Mouse (Mus musculus): ENCODE results near the gene Tmbim1. TPM values are rescaled to one million over a fixed set of nuclear protein-coding genes. Genes with fewer than 3 reads are reported as not detected.
A peak's percentile ranks its signal among the peaks of the same experiment; 100 is the strongest.
"Not testable (repeated sequence)": the region's sequence is repeated elsewhere in the genome, so short reads cannot be mapped to it uniquely, and the experiment has no call there.

Tmbim1 gene
- 100 to 1,000 TPM in 4 of 26 experiments, 10 to 100 TPM in 22; 17.8 to 135 (median 35.5) TPM for total RNA-seq (2018; cell fraction: chromatin; rRNA removed)
- 10 to 100 TPM; 25.9 to 77.3 (median 42.7) TPM for total RNA-seq (2018; cell fraction: cytosol; rRNA removed)
- total RNA-seq (2018; cell fraction: nucleus; rRNA removed) = 100 to 1,000 TPM in 2 of 26 experiments, 10 to 100 TPM in 24; 22.2 to 128 (median 38.8) TPM
- 46.8 to 61.2 TPM (median 52.2 TPM) in 3 replicates for polyA plus RNA-seq (2018)

GRCm38 (mm10) chr1:74305522-74305921, at the start of gene Tmbim1:
Tmbim1 (minus strand) TSS chr1:74305622.
- H3K27ac ChIP-seq = peak within 1 kb of the TSS; percentile 74
- no peaks in the 10 kb centered on the region for H3K36me3 ChIP-seq (ENCODE audit: inconsistent target)
- WGBS (ENCODE audit: missing documents) = 92% methylated on average over 2 of the region's 2 CpGs
- peak within 1 kb of the TSS; percentile 60 for H3K4me3 ChIP-seq (ENCODE audit: inconsistent target)
- H3K79me2 ChIP-seq (ENCODE audit: inconsistent target) = peaks cover 32% of the 10 kb centered on the region

GRCm38 (mm10) chr1:74353453-74354229, 48.2 kb upstream of the Tmbim1 start:
- Histone ChIP-seq H3K27ac (no peak overlapping the region), H3K79me2 (ENCODE audit: inconsistent target) (no peaks in the 10 kb centered on the region), H3K36me3 (ENCODE audit: inconsistent target) (no peaks in the 10 kb centered on the region), H3K4me3 (ENCODE audit: inconsistent target) (no peak overlapping the region)
- WGBS (ENCODE audit: missing documents) = 96% methylated on average over 9 of the region's 9 CpGs

GRCm38 (mm10) chr1:74352532-74353096, 47.2 kb upstream of the Tmbim1 start:
- Histone ChIP-seq H3K4me3 (ENCODE audit: inconsistent target) (no peak overlapping the region), H3K36me3 (ENCODE audit: inconsistent target) (no peaks in the 10 kb centered on the region), H3K79me2 (ENCODE audit: inconsistent target) (no peaks in the 10 kb centered on the region), H3K27ac (no peak overlapping the region)
- 95% methylated on average over 5 of the region's 5 CpGs for WGBS (ENCODE audit: missing documents)

- H3K79me2 ChIP-seq (ENCODE audit: inconsistent target) = no peaks in the 10 kb centered on the region
- H3K4me3 ChIP-seq (ENCODE audit: inconsistent target) = no peak overlapping the region
- WGBS (ENCODE audit: missing documents) = 85% methylated on average over 10 of the region's 13 CpGs
- H3K27ac ChIP-seq = no peak overlapping the region
- H3K36me3 ChIP-seq (ENCODE audit: inconsistent target) = no peaks in the 10 kb centered on the region
These were observed 45.9 kb upstream of the Tmbim1 start for GRCm38 (mm10) chr1:74351185-74351769.

GRCm38 (mm10) chr1:74344163-74344916, 38.9 kb upstream of the Tmbim1 start:
- WGBS (ENCODE audit: missing documents) = 74% methylated on average over 11 of the region's 11 CpGs
- Histone ChIP-seq H3K27ac (no peak overlapping the region), H3K4me3 (ENCODE audit: inconsistent target) (no peak overlapping the region), H3K36me3 (ENCODE audit: inconsistent target) (no peaks in the 10 kb centered on the region), H3K79me2 (ENCODE audit: inconsistent target) (no peaks in the 10 kb centered on the region)

- no peak overlapping the region for H3K27ac ChIP-seq
- 87% methylated on average over 5 of the region's 5 CpGs for WGBS (ENCODE audit: missing documents)
- H3K4me3 ChIP-seq (ENCODE audit: inconsistent target) = no peak overlapping the region
- H3K79me2 ChIP-seq (ENCODE audit: inconsistent target) = no peaks in the 10 kb centered on the region
- H3K36me3 ChIP-seq (ENCODE audit: inconsistent target) = no peaks in the 10 kb centered on the region
These were observed 37.7 kb upstream of the Tmbim1 start for GRCm38 (mm10) chr1:74343161-74343560.

- WGBS (ENCODE audit: missing documents) = 100% methylated on average over 1 of the region's 1 CpGs
- Histone ChIP-seq H3K79me2 (ENCODE audit: inconsistent target) (no peaks in the 10 kb centered on the region), H3K36me3 (ENCODE audit: inconsistent target) (no peaks in the 10 kb centered on the region), H3K4me3 (ENCODE audit: inconsistent target) (no peak overlapping the region), H3K27ac (no peak overlapping the region)
These were observed 36.9 kb upstream of the Tmbim1 start for GRCm38 (mm10) chr1:74342308-74342707.

- Histone ChIP-seq H3K36me3 (ENCODE audit: inconsistent target) (no peaks in the 10 kb centered on the region), H3K27ac (no peak overlapping the region), H3K79me2 (ENCODE audit: inconsistent target) (no peaks in the 10 kb centered on the region), H3K4me3 (ENCODE audit: inconsistent target) (no peak overlapping the region)
- 82% methylated on average over 7 of the region's 7 CpGs for WGBS (ENCODE audit: missing documents)
These were observed 36.5 kb upstream of the Tmbim1 start for GRCm38 (mm10) chr1:74341898-74342297.

- 94% methylated on average over 4 of the region's 4 CpGs for WGBS (ENCODE audit: missing documents)
- not testable (repeated sequence) for H3K36me3 ChIP-seq (ENCODE audit: inconsistent target); H3K79me2 ChIP-seq (ENCODE audit: inconsistent target); H3K27ac ChIP-seq; H3K4me3 ChIP-seq (ENCODE audit: inconsistent target)
These were observed 35.6 kb upstream of the Tmbim1 start for GRCm38 (mm10) chr1:74340992-74341391.

- H3K4me3 ChIP-seq (ENCODE audit: inconsistent target) = no peak overlapping the region
- H3K79me2 ChIP-seq (ENCODE audit: inconsistent target) = no peaks in the 10 kb centered on the region
- H3K27ac ChIP-seq = no peak overlapping the region
- 88% methylated on average over 5 of the region's 6 CpGs for WGBS (ENCODE audit: missing documents)
- H3K36me3 ChIP-seq (ENCODE audit: inconsistent target) = no peaks in the 10 kb centered on the region
These were observed 34.9 kb upstream of the Tmbim1 start for GRCm38 (mm10) chr1:74340361-74340764.

- H3K27ac ChIP-seq = no peak overlapping the region
- H3K4me3 ChIP-seq (ENCODE audit: inconsistent target) = no peak overlapping the region
- H3K79me2 ChIP-seq (ENCODE audit: inconsistent target) = no peaks in the 10 kb centered on the region
- H3K36me3 ChIP-seq (ENCODE audit: inconsistent target) = no peaks in the 10 kb centered on the region
- WGBS (ENCODE audit: missing documents) = 97% methylated on average over 9 of the region's 9 CpGs
These were observed 34.5 kb upstream of the Tmbim1 start for GRCm38 (mm10) chr1:74339917-74340316.

- Histone ChIP-seq H3K79me2 (ENCODE audit: inconsistent target) (no peaks in the 10 kb centered on the region), H3K27ac (no peak overlapping the region), H3K4me3 (ENCODE audit: inconsistent target) (no peak overlapping the region), H3K36me3 (ENCODE audit: inconsistent target) (no peaks in the 10 kb centered on the region)
- 87% methylated on average over 4 of the region's 4 CpGs for WGBS (ENCODE audit: missing documents)
These were observed 33.2 kb upstream of the Tmbim1 start for GRCm38 (mm10) chr1:74338626-74339025.

- H3K36me3 ChIP-seq (ENCODE audit: inconsistent target) = no peaks in the 10 kb centered on the region
- no peak overlapping the region for H3K27ac ChIP-seq
- no peak overlapping the region for H3K4me3 ChIP-seq (ENCODE audit: inconsistent target)
- no peaks in the 10 kb centered on the region for H3K79me2 ChIP-seq (ENCODE audit: inconsistent target)
- 100% methylated on average over 2 of the region's 5 CpGs for WGBS (ENCODE audit: missing documents)
These were observed 32.6 kb upstream of the Tmbim1 start for GRCm38 (mm10) chr1:74338013-74338412.

- 97% methylated on average over 3 of the region's 3 CpGs for WGBS (ENCODE audit: missing documents)
- H3K27ac ChIP-seq = no peak overlapping the region
- H3K36me3 ChIP-seq (ENCODE audit: inconsistent target) = no peaks in the 10 kb centered on the region
These were observed 31.9 kb upstream of the Tmbim1 start for GRCm38 (mm10) chr1:74337241-74337771.

More at GRCm38 (mm10) chr1:74337241-74337771, 31.9 kb upstream of the Tmbim1 start:
- Histone ChIP-seq H3K79me2 (ENCODE audit: inconsistent target) (no peaks in the 10 kb centered on the region), H3K4me3 (ENCODE audit: inconsistent target) (no peak overlapping the region)
